In the genomic region with DNA sequence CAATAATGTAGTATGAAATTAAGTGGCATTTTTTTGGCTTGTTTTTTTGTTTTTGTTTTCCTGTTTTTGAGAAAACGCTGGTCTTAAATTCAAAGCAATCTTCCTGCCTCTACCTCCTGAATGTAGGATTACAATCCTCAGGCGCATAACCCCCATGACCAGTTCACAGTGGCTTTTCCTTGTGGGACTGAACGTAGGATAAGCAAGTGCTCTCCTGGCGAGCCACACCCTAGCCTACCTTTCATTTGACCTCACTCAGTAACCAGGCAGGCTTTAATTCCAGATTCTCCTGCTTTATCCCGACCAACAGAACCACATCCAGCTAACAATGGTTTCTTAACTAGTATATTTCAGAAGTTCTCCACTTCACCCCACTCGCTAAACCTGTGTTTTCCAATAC, we compare ENCODE assay signal across 19 mouse cellular contexts. TPM values are rescaled to one million over a fixed set of nuclear protein-coding genes. Genes with fewer than 3 reads are reported as not detected.
A peak's percentile ranks its signal among the peaks of the same experiment; 100 is the strongest.
DNase-seq lines count a peak whose midpoint lies in the region; ATAC-seq and TF ChIP-seq lines count a peak whose summit lies in the region.
"Had no signal": no experiment of that assay in that cellular context is flagged by ENCODE, and none has a peak within 500 bp of the region (broad histone marks: within the 10 kb centered on the region; RNA-seq: fewer than 3 reads in every experiment).

No protein-coding gene starts in this region.

- intact Hi-C loops in heart, adult 2 months (cut with DNase I): no loop called here
- intact Hi-C loops in left cerebral cortex, postnatal 4 days (cut with DNase I): loop anchor here (10.0 kb wide), 1 partner anchor 116 kb away; a partner anchor contains a TSS

- no peak overlapping the region for H3K4me3 ChIP-seq in heart, adult 2 months
- H3K4me3 ChIP-seq in testis, adult 2 months (ENCODE audit: control insufficient read depth, low read depth, low read length): peak overlapping the region; percentile 64
- no peak overlapping the region for H3K4me3 ChIP-seq in liver, embryonic 14.5 days (ENCODE audit: insufficient read depth in 1 of 2, low read depth in 2 of 2, low read length in 2 of 2)
- H3K4me3 ChIP-seq: embryonic facial prominence, embryonic 10.5 days; forebrain, embryonic 12.5 days; hindbrain, embryonic 12.5 days; kidney, embryonic 15.5 days; limb, embryonic 13.5 days; midbrain, embryonic 13.5 days; neural tube, embryonic 12.5 days had no signal

- H3K4me2 ChIP-seq in liver, embryonic 14.5 days (ENCODE audit: low read depth): no peak overlapping the region
- H3K4me2 ChIP-seq: forebrain, embryonic 12.5 days; hindbrain, embryonic 12.5 days; kidney, embryonic 15.5 days; limb, embryonic 13.5 days; midbrain, embryonic 13.5 days; neural tube, embryonic 12.5 days had no signal

- no peak for ATAC-seq in liver, embryonic 14.5 days (ENCODE audit: insufficient read depth)
- no peak for ATAC-seq in megakaryocyte progenitor cell, adult 5-6 weeks (replicated peaks; ENCODE audit: poor library complexity)
- ATAC-seq: midbrain, embryonic 13.5 days had no signal

- H3K27ac ChIP-seq in heart, adult 2 months: peak overlapping the region; percentile 58
- no peak overlapping the region for H3K27ac ChIP-seq in testis, adult 2 months (ENCODE audit: control insufficient read depth, insufficient read depth, low read depth, low read length)
- peak overlapping the region; percentile 27 for H3K27ac ChIP-seq in liver, embryonic 14.5 days
- H3K27ac ChIP-seq: embryonic facial prominence, embryonic 10.5 days; forebrain, embryonic 12.5 days; hindbrain, embryonic 12.5 days; kidney, embryonic 15.5 days; limb, embryonic 13.5 days; midbrain, embryonic 13.5 days; neural tube, embryonic 12.5 days had no signal

- peaks cover 5% of the 10 kb centered on the region for H3K36me3 ChIP-seq in heart, adult 2 months (ENCODE audit: control insufficient read depth, insufficient read depth, low read length)
- H3K36me3 ChIP-seq in testis, adult 2 months (ENCODE audit: control insufficient read depth, insufficient read depth, low read length): no peaks in the 10 kb centered on the region
- no peaks in the 10 kb centered on the region for H3K36me3 ChIP-seq in liver, embryonic 14.5 days (replicated peaks; ENCODE audit: control insufficient read depth, insufficient read depth, low read depth)
- H3K36me3 ChIP-seq: embryonic facial prominence, embryonic 10.5 days; forebrain, embryonic 12.5 days; G1E; hindbrain, embryonic 12.5 days; kidney, embryonic 15.5 days; limb, embryonic 13.5 days; midbrain, embryonic 13.5 days; neural tube, embryonic 12.5 days had no signal

- WGBS in heart, adult 2 months: 87% methylated on average over 6 of the region's 6 CpGs
- 60% methylated on average over 6 of the region's 6 CpGs for WGBS in liver, embryonic 14.5 days (ENCODE audit: insufficient replicate concordance)

- TF ChIP-seq EP300 in heart, adult 2 months (IDR thresholded peaks at IDR 0.05; ENCODE audit: insufficient read depth, low read depth, low read length): no peak
- TF ChIP-seq EP300 in liver, embryonic 14.5 days (IDR thresholded peaks at IDR 0.05; ENCODE audit: low read depth): no peak

- peaks cover 16% of the 10 kb centered on the region for H3K4me1 ChIP-seq in heart, adult 2 months (ENCODE audit: control insufficient read depth, insufficient read depth, low read length)
- peaks cover 2% of the 10 kb centered on the region; the same call in 1 of the 2 replicates for H3K4me1 ChIP-seq in testis, adult 2 months (ENCODE audit: control insufficient read depth, insufficient read depth, low read length)
- peaks cover 10 to 25% of the 10 kb centered on the region in 2 experiments; a peak in 3 of 4 replicates for H3K4me1 ChIP-seq in liver, embryonic 14.5 days (replicated peaks; ENCODE audit: control insufficient read depth in 2 of 2, insufficient read depth in 2 of 2, low read length in 1 of 2)
- H3K4me1 ChIP-seq: forebrain, embryonic 12.5 days; hindbrain, embryonic 12.5 days; kidney, embryonic 15.5 days; midbrain, embryonic 13.5 days; neural tube, embryonic 12.5 days had no signal

- TF ChIP-seq CTCF in heart, adult 2 months (IDR thresholded peaks at IDR 0.05): no peak
- no peak for TF ChIP-seq CTCF in testis, adult 2 months (IDR thresholded peaks at IDR 0.05; ENCODE audit: control insufficient read depth, insufficient read depth, insufficient replicate concordance, low read depth, low read length)
- TF ChIP-seq CTCF in liver, embryonic 14.5 days (IDR thresholded peaks at IDR 0.05; ENCODE audit: low read depth): no peak

- H3K79me2 ChIP-seq in heart, adult 2 months (replicated peaks; ENCODE audit: control insufficient read depth, insufficient read depth, low read length): no peaks in the 10 kb centered on the region

- no peak for DNase-seq in heart, adult 2 months
- no peak for DNase-seq in heart, adult 8-10 months (ENCODE audit: low spot score)
- DNase-seq in testis, postnatal 10 days (ENCODE audit: low spot score): no peak
- DNase-seq in liver, embryonic 14.5 days (ENCODE audit: low read depth in 3 of 3, low spot score in 3 of 3): no peak
- DNase-seq in yolk sac, embryonic 10.5 days (ENCODE audit: low spot score): peak; percentile 11
- no peak for DNase-seq in left cerebral cortex, postnatal 4 days
- DNase-seq: cerebellum, adult 2 months; gastrocnemius, postnatal 14 days; right cerebral cortex, postnatal 4 days had no signal

- no peak overlapping the region for H3K9ac ChIP-seq in heart, adult 2 months (ENCODE audit: low read depth, low read length)
- H3K9ac ChIP-seq in liver, embryonic 14.5 days (replicated peaks): no peak overlapping the region; the same call in 1 of the 2 replicates
- H3K9ac ChIP-seq: forebrain, embryonic 12.5 days; hindbrain, embryonic 12.5 days; kidney, embryonic 15.5 days; limb, embryonic 13.5 days; midbrain, embryonic 13.5 days; neural tube, embryonic 12.5 days had no signal

- no peak for TF ChIP-seq POLR2A in heart, adult 2 months (IDR thresholded peaks at IDR 0.05; ENCODE audit: insufficient read depth, low read depth, low read length)
- TF ChIP-seq POLR2A in testis, adult 2 months (IDR thresholded peaks at IDR 0.05; ENCODE audit: control insufficient read depth, low read depth, low read length): no peak

- no peaks in the 10 kb centered on the region for H3K9me3 ChIP-seq in liver, embryonic 14.5 days (ENCODE audit: control insufficient read depth, low read length)
- H3K9me3 ChIP-seq: embryonic facial prominence, embryonic 10.5 days; forebrain, embryonic 12.5 days; G1E; hindbrain, embryonic 12.5 days; kidney, embryonic 15.5 days; limb, embryonic 13.5 days; midbrain, embryonic 13.5 days; neural tube, embryonic 12.5 days had no signal

- no peaks in the 10 kb centered on the region for H3K27me3 ChIP-seq in heart, adult 2 months (ENCODE audit: control insufficient read depth, insufficient read depth, low read length)
- H3K27me3 ChIP-seq in testis, adult 2 months (ENCODE audit: control insufficient read depth, insufficient read depth, low read length): no peaks in the 10 kb centered on the region
- no peaks in the 10 kb centered on the region for H3K27me3 ChIP-seq in liver, embryonic 14.5 days (ENCODE audit: control insufficient read depth, insufficient read depth, low read length)
- H3K27me3 ChIP-seq: forebrain, embryonic 12.5 days; hindbrain, embryonic 12.5 days; kidney, embryonic 15.5 days; limb, embryonic 13.5 days; midbrain, embryonic 13.5 days; neural tube, embryonic 12.5 days had no signal

RNA-seq across cellular contexts. Expression of a gene that starts 20.9 kb away (rescaled TPM):
- total RNA-seq in heart, adult 2 months (2021): 100 to 1,000 TPM; 115 to 120 TPM
- polyA plus RNA-seq in heart, adult 2 months (2012; rRNA removed): 89.4 and 117 TPM in 2 replicates
- total RNA-seq in heart, adult 8-10 months (2022): 100 to 1,000 TPM; 111 to 155 (median 132) TPM
- 68.7 and 69.0 TPM in 2 replicates for polyA plus RNA-seq in testis, adult 2 months (2012; rRNA removed)
- 89.7 and 108 TPM in 2 replicates for polyA plus RNA-seq in liver, embryonic 14.5 days (2012; rRNA removed)
- 159 and 166 TPM in 2 replicates for polyA plus RNA-seq in liver, embryonic 14.5 days (2014; fragmentation: Nextera tagmentation; extraction: Ambion mirVana)
- 10 to 100 TPM; 32.0 to 46.7 TPM for total RNA-seq in left cerebral cortex, postnatal 4 days (2021)
- 40.5 and 58.5 TPM in 2 replicates for total RNA-seq in megakaryocyte progenitor cell, adult 5-6 weeks (2015)
- total RNA-seq in megakaryocyte progenitor cell, adult 5-6 weeks (2017): 75.9 and 78.3 TPM in 2 replicates

RNA-seq across cellular contexts. Expression of a gene that starts 57.6 kb away (rescaled TPM):
- 10 to 100 TPM; 36.0 to 36.3 TPM for total RNA-seq in heart, adult 2 months (2021)
- 7.1 and 12.4 TPM in 2 replicates for polyA plus RNA-seq in heart, adult 2 months (2012; rRNA removed)
- total RNA-seq in heart, adult 8-10 months (2022): 10 to 100 TPM; 31.8 to 40.0 (median 36.5) TPM
- polyA plus RNA-seq in testis, adult 2 months (2012; rRNA removed): 5.0 and 7.0 TPM in 2 replicates
- polyA plus RNA-seq in liver, embryonic 14.5 days (2012; rRNA removed): 2.0 and 2.7 TPM in 2 replicates
- 2.1 and 2.4 TPM in 2 replicates for polyA plus RNA-seq in liver, embryonic 14.5 days (2014; fragmentation: Nextera tagmentation; extraction: Ambion mirVana)
- total RNA-seq in left cerebral cortex, postnatal 4 days (2021): 10 to 100 TPM; 10.1 to 11.9 TPM
- 34.7 and 39.4 TPM in 2 replicates for total RNA-seq in megakaryocyte progenitor cell, adult 5-6 weeks (2015)
- 18.9 and 28.7 TPM in 2 replicates for total RNA-seq in megakaryocyte progenitor cell, adult 5-6 weeks (2017)
